Mouse (Mus musculus) hindlimb bud, embryonic 11.5 days (tissue): ENCODE data around the gene Dmgdh.

Source experiments
- DNase-seq: peaks from one replicate; pipeline ENCODE4 v3.0.0-alpha.2; 2012; ENCODE audit warnings: low read depth, low spot score; ENCODE audit errors: extremely low spot score

Dmgdh gene

DNA sequence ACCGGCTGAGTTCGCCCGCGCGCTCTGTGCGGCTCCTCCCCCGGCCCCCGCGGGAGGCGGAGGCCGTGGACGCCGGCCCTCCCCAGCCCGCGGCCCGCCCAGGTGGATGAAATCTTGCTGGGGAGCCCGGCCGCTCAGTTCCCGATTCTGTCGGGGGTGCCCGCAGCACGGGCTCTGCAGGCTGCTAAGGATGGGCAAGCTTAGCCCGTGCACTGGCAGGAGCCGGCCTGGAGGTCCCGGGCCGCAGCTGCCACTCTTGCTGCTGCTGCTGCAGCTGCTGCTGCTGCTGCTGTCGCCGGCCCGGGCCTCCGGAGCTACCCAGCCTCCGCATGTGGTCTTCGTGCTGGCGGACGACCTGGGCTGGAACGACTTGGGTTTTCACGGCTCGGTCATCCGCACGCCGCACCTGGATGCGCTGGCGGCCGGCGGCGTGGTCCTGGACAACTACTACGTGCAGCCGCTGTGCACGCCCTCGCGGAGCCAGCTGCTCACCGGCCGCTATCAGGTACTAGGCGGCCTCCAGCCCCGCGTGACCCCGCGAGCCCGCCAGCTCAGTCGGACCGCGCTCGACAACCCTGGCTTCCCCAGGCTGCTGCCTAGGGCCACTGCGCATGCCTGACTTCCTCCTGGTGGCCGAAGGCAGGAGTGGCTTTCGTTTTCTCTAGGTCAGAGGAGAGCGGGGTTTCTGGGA lies 97.5 kb downstream of the Dmgdh start, which contains the start of gene Arsb:
Gene Arsb (plus strand): TSS at position 43 of the 691 bp plus-strand sequence.
- peak; percentile 57 for DNase-seq

DNA sequence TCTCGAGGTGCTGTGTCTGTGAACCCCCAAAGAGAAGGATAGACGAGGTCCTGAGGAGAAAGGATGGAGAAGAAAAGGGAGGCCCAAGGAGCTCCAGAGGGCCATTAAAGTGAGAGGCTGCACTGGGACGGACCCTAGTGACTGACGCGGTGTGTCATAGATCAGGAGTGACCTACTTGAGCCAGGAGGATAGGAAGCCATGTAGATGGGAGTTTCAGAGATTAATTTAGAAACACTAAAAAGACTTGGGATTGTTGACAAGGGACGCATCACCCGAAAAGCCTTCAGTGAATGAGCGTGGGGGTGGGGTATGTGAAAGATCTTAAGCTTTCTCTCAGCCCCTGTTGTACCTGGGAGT lies 98.0 kb downstream of the Dmgdh start:
- DNase-seq = no peak

DNA sequence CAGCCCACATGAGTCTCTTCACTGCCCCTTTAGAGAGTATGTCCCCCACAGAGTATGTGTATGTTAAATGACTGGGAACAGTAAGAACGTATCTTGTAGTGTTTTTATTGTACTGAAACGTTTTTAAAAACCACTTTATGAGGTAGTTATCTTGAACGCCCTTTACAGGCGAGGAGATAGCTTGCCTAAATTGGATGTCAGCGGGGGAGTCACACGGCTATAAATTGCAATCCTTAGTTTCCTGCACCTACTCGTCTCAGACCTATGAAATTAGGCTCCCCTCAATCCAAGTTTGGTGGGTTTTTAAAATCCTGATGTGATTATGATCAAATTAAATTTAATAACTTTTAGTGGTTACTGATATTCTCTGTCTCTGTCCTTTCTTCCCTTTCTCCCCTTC lies 98.6 kb downstream of the Dmgdh start:
- no peak for DNase-seq

DNA sequence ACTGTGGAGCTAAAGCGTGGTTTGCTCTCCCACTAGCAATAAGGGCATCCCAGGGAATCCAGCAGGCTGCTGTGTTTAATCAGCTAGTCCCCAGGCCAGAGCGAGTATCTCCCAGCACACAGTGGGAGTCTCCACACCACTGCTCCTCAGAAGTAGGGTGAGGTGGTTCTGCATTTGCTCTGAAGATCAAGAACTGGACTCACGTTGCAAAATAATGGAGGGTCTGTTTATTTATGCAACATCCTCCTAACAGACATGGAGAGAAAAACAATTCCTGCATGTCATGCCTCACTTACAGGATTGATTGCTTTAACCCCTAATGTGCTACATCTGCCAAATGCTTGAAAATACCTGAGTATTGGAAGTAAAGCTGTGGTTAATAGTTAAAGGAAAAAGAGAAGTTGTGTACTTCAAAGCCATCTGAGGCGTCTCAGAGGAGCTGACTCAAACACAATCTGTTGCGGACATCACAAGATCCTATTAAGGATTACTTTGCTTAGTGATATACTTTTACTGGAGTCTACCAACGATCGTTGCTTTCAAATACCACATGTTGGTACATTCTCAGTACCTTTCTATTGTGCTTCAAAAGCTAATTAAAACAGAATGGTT lies 99.6 kb downstream of the Dmgdh start:
- no peak for DNase-seq

DNA sequence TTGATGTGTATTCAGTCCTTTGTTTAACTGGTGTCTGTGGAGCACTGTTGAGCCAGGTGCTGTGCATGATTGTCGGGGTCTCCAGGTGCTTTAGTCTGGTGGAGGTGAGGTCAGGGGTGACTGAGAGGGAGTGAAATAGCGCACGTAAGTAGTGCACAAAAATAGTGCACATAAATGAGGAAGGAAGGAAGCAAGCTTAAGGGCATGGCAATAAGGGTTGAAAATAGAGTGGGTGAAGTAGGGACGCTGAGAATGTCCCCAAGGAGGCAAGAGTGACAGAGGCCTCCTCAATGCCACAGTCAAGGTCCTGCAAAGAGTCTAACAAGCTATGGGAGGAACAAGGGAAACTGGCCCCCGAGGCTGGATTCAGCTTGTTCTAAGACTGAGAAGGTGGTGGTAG lies 108.6 kb downstream of the Dmgdh start:
- no peak for DNase-seq

DNA sequence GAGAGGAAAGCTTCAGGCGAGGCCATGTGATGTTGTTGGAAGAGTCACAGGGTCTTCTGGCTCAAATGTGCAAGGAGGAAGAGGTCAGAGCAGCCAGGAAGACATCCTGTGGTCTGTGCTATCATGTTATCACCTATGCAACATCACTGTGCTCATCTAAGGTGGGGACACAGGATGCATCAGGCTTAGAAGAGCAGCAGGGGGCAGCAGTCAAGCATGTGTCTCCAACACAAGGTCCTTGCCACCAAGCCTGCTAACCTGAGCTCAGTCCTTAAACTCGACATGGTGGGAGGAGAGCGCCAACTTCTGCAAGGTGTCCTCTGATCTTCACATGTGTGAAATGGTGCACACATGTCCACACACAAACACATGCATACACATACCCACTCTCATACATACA lies 111.1 kb downstream of the Dmgdh start:
- DNase-seq = no peak

DNA sequence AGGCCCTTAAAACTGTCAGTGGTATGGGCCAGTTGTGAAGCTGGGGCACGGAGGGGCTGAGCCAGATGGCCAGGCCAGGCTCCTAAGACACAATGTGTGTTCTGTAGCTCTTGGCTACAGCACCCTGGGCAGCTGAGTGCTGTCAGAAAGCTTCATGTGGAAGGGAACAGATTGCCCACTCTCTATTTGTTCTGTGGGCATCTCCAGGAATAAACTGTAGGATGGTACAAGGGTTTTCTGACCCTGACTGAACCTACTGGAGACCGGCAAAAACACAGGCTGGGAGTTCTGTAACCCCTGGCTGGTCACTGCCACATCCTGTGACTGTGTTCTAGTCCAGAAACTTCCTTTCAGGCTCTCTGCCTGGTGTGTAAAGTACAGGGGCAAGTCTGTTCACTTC lies 111.8 kb downstream of the Dmgdh start:
- no peak for DNase-seq

DNA sequence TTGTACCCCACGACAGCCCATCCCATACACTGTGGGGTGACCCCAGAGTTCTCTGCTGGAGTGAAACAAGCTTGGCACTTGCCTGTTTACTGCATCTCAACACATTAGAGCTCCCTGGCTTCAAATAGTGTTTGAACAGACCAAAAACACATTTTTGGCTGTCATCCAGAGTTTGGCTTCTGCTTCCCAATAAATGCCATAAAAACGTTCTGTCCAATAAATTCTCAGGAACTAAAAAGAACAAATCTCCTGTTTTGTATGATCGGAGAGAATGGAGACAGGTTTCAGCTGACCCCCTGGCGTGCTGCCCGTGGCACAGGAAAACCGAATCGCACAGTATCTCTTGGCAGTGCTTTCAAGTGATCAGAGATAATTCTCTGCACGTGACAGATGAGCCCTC lies 113.4 kb downstream of the Dmgdh start:
- DNase-seq = no peak

DNA sequence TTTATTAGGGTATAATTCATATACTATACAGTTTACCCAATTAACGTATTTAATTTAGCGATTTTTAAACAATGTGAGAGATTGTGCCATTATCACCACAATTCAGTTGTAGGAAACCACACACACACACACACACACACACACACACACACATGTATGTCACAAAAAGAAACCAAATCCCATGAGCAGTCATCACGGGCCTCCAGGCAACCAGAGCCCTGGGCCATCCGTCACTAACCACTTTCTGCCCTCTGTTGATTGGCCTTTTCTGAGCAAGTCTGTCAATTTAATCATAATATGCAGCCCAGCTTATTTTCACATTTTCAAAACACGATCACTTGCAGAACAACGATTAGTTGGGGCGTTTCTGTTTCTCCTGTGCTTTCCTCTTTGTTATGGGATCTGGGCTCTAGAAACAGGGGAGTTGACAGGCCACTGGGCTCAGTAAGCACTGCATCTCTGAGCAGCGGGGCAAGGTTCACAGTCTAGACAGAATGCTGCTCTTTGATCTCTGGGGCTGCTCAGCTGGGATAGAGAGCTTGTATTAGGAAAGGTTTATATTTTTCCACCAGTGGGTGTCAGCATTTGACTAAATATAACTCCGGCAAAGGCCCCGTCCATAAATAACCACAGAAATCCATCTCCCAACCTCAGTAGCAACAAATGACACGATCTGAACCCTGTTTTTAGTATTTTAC lies 118.9 kb downstream of the Dmgdh start:
- peak; percentile 79 for DNase-seq

DNA sequence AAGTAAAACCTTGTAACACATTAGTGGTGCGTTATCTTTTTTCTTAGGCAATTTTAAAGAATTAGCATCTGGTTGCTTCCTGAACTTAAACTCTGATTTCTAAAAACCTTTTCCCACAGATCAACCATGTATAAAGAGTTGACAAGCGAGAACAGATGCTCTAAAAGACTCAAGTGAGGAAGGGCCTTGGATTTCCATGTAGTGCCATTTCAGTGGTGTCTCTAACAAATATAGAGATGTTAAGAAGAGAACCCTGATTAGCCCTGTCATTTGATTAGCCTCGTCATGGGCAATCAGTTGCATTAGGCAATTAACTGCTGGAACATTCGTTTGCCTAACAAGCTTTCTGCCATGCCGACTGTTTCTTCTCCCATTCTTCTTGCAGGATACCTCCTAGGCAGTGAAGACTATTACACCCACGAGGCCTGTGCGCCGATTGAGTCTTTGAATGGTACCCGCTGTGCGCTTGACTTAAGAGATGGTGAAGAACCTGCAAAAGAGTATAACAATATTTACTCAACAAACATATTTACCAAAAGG lies 119.5 kb downstream of the Dmgdh start:
- DNase-seq = no peak

DNA sequence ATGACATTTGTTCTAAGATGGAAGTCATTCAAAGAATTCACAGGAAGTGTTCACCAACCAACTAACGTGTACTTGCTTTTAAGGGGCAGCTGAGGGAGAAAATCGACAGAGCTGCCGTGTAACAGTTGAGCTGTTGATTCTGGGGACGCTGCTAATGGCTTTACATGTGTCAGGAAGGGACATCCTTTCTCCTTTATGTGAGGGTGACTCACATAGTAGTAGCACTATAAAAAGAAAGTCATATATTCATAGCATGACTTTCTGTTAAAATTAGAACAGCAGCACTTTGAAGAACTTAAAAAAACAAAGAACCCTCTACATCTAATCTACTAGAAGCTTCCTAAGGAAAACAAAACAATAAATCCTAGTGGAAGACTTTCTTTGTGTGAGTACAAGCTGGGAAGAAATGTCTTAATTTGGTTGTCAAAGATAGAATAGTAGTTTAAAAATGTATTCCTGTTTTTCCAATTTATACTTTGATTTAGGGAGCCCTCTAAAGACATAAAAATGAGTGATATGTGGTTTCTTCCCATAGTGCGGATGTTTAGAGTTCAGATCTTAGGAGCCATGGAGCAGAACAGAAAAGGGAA lies 122.9 kb downstream of the Dmgdh start:
- DNase-seq = no peak
